Mouse (Mus musculus) bone marrow, adult 2 months (tissue): Measurements from ENCODE around the gene Npy. TPM values are rescaled to one million over a fixed set of nuclear protein-coding genes. Genes with fewer than 3 reads are reported as not detected.

Source experiments
- H3K27ac ChIP-seq: fragments of 200-500 bp; 2 replicates; pipeline ENCODE4 v1.5.1; 2012; ENCODE audit warnings: low read depth, mild to moderate bottlenecking, control low read depth, inconsistent platforms, low read length; ENCODE audit not compliant: control insufficient read depth, poor library complexity, insufficient read depth
- H3K4me1 ChIP-seq: fragments of 200-500 bp; 2 replicates; pipeline ENCODE4 v1.6.1; 2011; ENCODE audit warnings: low read length; ENCODE audit not compliant: control insufficient read depth, insufficient read depth
- H3K4me3 ChIP-seq: fragments of 200-500 bp; replicated peaks from 2 replicates; pipeline ENCODE3; 2011; ENCODE audit warnings: mild to moderate bottlenecking, low read depth, low read length, control low read depth; ENCODE audit not compliant: control insufficient read depth
- CTCF ChIP-seq: fragments of 200-500 bp; IDR thresholded peaks from 2 replicates; pipeline ENCODE4 v1.5.1; 2011; ENCODE audit warnings: low read length, control low read depth; ENCODE audit not compliant: control insufficient read depth, insufficient read depth
- POLR2A ChIP-seq: fragments of 200-500 bp; IDR thresholded peaks from 2 replicates; pipeline ENCODE4 v1.6.1; 2011; ENCODE audit warnings: low read depth, mild to moderate bottlenecking, control low read depth, low read length, borderline replicate concordance; ENCODE audit not compliant: control insufficient read depth
- WGBS: fragments of 180-500 bp; shearing (Covaris S2); methylation state at CpG from one replicate; pipeline ENCODE4 v1.1.7; 2018; 5-methylcytosine and 5-hydroxymethylcytosine counted together
- polyA plus RNA-seq: library from polyadenylated mRNA; stranded (reverse); fragments of >200 nt; gene quantifications from 2 replicates; pipeline ENCODE4 v1.2.4, GENCODE M21; 2011; ENCODE audit warnings: low replicate concordance; ENCODE audit not compliant: missing spikeins, insufficient read depth, insufficient read length

The Npy gene
- polyA plus RNA-seq, 1 experiment, result not detected

- WGBS, result 74% methylated on average over 12 of the region's 12 CpGs
- H3K4me3 ChIP-seq, result no peak overlapping the region
- no peak overlapping the region for H3K27ac ChIP-seq
- no peaks in the 10 kb centered on the region for H3K4me1 ChIP-seq
- TF ChIP-seq POLR2A (no peak), CTCF (no peak)
Measured at GRCm38 (mm10) chr6:49792524-49792923, 30.0 kb upstream of the Npy start.

- H3K4me1 ChIP-seq, result no peaks in the 10 kb centered on the region
- H3K27ac ChIP-seq, result no peak overlapping the region
- no peak overlapping the region for H3K4me3 ChIP-seq
- TF ChIP-seq POLR2A, result no peak
- no peak for TF ChIP-seq CTCF
- WGBS, result 71% methylated on average over 8 of the region's 8 CpGs
Measured at GRCm38 (mm10) chr6:49804105-49804504, 18.4 kb upstream of the Npy start.

GRCm38 (mm10) chr6:49808076-49808475, 14.4 kb upstream of the Npy start:
- Histone ChIP-seq H3K4me3 (no peak overlapping the region), H3K4me1 (no peaks in the 10 kb centered on the region), H3K27ac (no peak overlapping the region)
- TF ChIP-seq CTCF (no peak), POLR2A (no peak)
- 68% methylated on average over 13 of the region's 13 CpGs for WGBS

DNA sequence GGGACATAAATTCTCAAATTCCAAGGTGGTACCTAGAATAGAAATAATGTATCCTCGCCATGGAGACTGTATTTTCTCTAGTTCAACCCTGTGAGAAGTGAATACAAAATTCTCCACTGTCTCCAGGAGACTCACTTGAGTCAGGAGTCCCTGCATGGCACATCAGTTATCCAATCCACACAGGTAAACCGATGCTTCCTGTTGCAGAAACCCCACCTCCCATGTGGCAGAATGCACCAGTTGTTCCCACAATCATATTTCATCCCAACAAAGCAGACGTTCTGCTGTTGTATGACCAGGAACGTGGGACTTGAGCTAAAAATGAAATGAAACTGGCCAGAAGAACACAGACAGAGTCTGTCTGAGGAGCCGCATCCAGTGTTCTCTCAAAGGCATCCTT, 5.3 kb upstream of the Npy start:
- Histone ChIP-seq H3K4me3 (no peak overlapping the region), H3K27ac (no peak overlapping the region), H3K4me1 (no peaks in the 10 kb centered on the region)
- TF ChIP-seq POLR2A (no peak), CTCF (no peak)
- 54% methylated on average over 5 of the region's 5 CpGs for WGBS

GRCm38 (mm10) chr6:49817625-49818024, 4.9 kb upstream of the Npy start:
- no peak overlapping the region for H3K4me3 ChIP-seq
- H3K27ac ChIP-seq, result no peak overlapping the region
- no peaks in the 10 kb centered on the region for H3K4me1 ChIP-seq
- TF ChIP-seq CTCF, result no peak
- no peak for TF ChIP-seq POLR2A
- WGBS, result 47% methylated on average over 6 of the region's 6 CpGs

- H3K4me3 ChIP-seq, result no peak overlapping the region
- TF ChIP-seq CTCF (no peak), POLR2A (no peak)
- WGBS, result 7% methylated on average over 10 of the region's 10 CpGs
- no peaks in the 10 kb centered on the region for H3K4me1 ChIP-seq
- no peak overlapping the region for H3K27ac ChIP-seq
Measured at GRCm38 (mm10) chr6:49822871-49823230, 341 bp downstream of the Npy start.

DNA sequence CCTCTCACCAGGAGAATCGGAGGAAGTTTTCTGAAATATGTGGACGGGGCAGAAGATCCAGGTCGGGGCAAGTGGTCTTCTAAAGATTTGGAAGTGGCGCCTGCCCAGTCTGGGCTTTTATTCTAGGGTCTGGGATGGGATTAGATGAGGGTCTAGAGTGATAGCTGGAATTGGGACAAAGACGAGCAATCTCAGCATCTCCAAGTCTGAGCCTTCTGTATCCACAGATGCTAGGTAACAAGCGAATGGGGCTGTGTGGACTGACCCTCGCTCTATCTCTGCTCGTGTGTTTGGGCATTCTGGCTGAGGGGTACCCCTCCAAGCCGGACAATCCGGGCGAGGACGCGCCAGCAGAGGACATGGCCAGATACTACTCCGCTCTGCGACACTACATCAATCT, 861 bp downstream of the Npy start:
- TF ChIP-seq CTCF (no peak), POLR2A (no peak)
- WGBS, result 16% methylated on average over 15 of the region's 15 CpGs
- no peak overlapping the region for H3K4me3 ChIP-seq
- no peak overlapping the region for H3K27ac ChIP-seq
- no peaks in the 10 kb centered on the region for H3K4me1 ChIP-seq

- 20% methylated on average over 2 of the region's 2 CpGs for WGBS
- Histone ChIP-seq H3K27ac (no peak overlapping the region), H3K4me1 (no peaks in the 10 kb centered on the region), H3K4me3 (no peak overlapping the region)
- no peak for TF ChIP-seq POLR2A
- no peak for TF ChIP-seq CTCF
Measured at GRCm38 (mm10) chr6:49823821-49824220, 1.3 kb downstream of the Npy start.

- H3K27ac ChIP-seq, result no peak overlapping the region
- no peaks in the 10 kb centered on the region for H3K4me1 ChIP-seq
- TF ChIP-seq CTCF (no peak), POLR2A (no peak)
- H3K4me3 ChIP-seq, result no peak overlapping the region
- WGBS, result 43% methylated on average over 2 of the region's 2 CpGs
Measured at GRCm38 (mm10) chr6:49831579-49831978, 9.1 kb downstream of the Npy start.
